ENCODE assay signal across 9 mouse cellular contexts in the genomic region with DNA sequence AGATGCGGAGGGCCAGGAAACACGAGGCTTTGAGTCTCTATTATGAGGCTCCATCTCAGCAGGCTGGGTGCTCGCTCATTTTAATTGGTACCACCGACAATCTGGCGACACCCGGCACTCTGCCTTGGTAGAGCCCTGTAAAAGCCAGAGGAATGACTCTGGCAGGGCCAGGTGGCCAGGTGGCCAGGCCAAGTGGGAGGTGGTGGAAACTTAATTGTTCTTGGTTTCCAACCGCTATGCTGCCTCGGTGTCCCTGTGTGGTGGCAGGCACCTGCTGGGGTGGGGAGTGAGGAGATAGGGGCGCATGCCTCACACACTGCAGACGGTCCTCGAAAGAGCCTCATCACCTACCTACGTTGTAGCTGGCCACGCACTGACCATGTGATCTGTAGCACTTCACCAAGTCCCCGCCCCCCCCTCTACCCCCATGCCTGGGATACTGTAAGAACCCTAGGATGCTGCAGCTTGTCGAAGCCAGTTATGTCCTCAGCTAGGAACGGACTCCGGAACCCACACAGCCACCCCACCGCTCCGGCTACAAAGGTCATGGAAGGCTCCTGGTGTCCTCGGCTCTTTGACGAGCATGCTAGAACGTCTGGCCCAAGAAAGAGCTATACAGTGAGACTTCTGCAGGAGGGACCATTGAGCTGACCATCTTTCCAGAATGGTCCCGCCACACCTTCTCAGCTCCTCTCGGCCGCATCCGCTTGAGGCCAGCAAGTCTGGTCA. TPM values are rescaled to one million over a fixed set of nuclear protein-coding genes. Genes with fewer than 3 reads are reported as not detected.
DNase-seq lines count a peak whose midpoint lies in the region; ATAC-seq and TF ChIP-seq lines count a peak whose summit lies in the region.
"Had no signal": no experiment of that assay in that cellular context is flagged by ENCODE, and none has a peak within 500 bp of the region (broad histone marks: within the 10 kb centered on the region; RNA-seq: fewer than 3 reads in every experiment).

No protein-coding gene starts in this region.

- H3K27ac ChIP-seq in hindbrain, embryonic 13.5 days, result peak overlapping the region; percentile 79
- no peak overlapping the region for H3K27ac ChIP-seq in hindbrain, embryonic 11.5 days (ENCODE audit: low read depth, low read length)
- H3K27ac ChIP-seq in cerebellum, adult 2 months (ENCODE audit: insufficient read depth, low read length), result peak overlapping the region; percentile 61
- peak overlapping the region; percentile 2; the same call in 1 of the 2 replicates for H3K27ac ChIP-seq in hindbrain, embryonic 16.5 days (ENCODE audit: low read depth, low read length)
- no peak overlapping the region for H3K27ac ChIP-seq in midbrain, postnatal 0 days (ENCODE audit: low read depth, low read length)

- no peak for TF ChIP-seq CTCF in cerebellum, adult 2 months (IDR thresholded peaks at IDR 0.05; ENCODE audit: borderline replicate concordance, insufficient read depth, low read depth, low read length)
- no peak for TF ChIP-seq CTCF in midbrain, postnatal 0 days (IDR thresholded peaks at IDR 0.05)

- DNase-seq in hindbrain, embryonic 11.5 days (ENCODE audit: low spot score), result no peak
- DNase-seq in cerebellum, adult 2 months, result peak in 1 of 2 experiments; percentile 75
- peak; percentile 46 for DNase-seq in midbrain, postnatal 0 days (ENCODE audit: low spot score)
- no peak for DNase-seq in adrenal gland, postnatal 10 days
- DNase-seq in urinary bladder, postnatal 14 days (ENCODE audit: low spot score), result no peak
- no peak for DNase-seq in adrenal gland, postnatal 4 days (ENCODE audit: low spot score in 2 of 2)

- 76% methylated on average over 25 of the region's 26 CpGs for WGBS in hindbrain, embryonic 13.5 days
- 88% methylated on average over 26 of the region's 26 CpGs for WGBS in hindbrain, embryonic 11.5 days
- 33% methylated on average over 26 of the region's 26 CpGs for WGBS in cerebellum, adult 2 months
- 68% methylated on average over 26 of the region's 26 CpGs for WGBS in hindbrain, embryonic 16.5 days
- 79% methylated on average over 26 of the region's 26 CpGs for WGBS in midbrain, postnatal 0 days

- no peaks in the 10 kb centered on the region for H3K27me3 ChIP-seq in hindbrain, embryonic 13.5 days
- H3K27me3 ChIP-seq in hindbrain, embryonic 11.5 days (ENCODE audit: control insufficient read depth, insufficient read depth, low read length), result no peaks in the 10 kb centered on the region
- H3K27me3 ChIP-seq in cerebellum, adult 2 months (ENCODE audit: control insufficient read depth, insufficient read depth, low read length), result no peaks in the 10 kb centered on the region
- H3K27me3 ChIP-seq in hindbrain, embryonic 16.5 days (replicated peaks; ENCODE audit: control insufficient read depth, insufficient read depth, low read length), result no peaks in the 10 kb centered on the region
- H3K27me3 ChIP-seq in midbrain, postnatal 0 days (ENCODE audit: insufficient read depth, low read length), result no peaks in the 10 kb centered on the region

- ATAC-seq in hindbrain, embryonic 13.5 days (ENCODE audit: low FRiP score), result peak; percentile 54
- no peak for ATAC-seq in hindbrain, embryonic 11.5 days (ENCODE audit: low FRiP score)
- ATAC-seq in hindbrain, embryonic 16.5 days, result peak; percentile 34; the same call in 1 of the 2 replicates
- peak; percentile 47; the same call in 1 of the 2 replicates for ATAC-seq in midbrain, postnatal 0 days (ENCODE audit: low FRiP score)

- no peak overlapping the region for H3K4me3 ChIP-seq in hindbrain, embryonic 13.5 days
- no peak overlapping the region for H3K4me3 ChIP-seq in hindbrain, embryonic 11.5 days (ENCODE audit: low read depth, low read length)
- H3K4me3 ChIP-seq in cerebellum, adult 2 months (replicated peaks; ENCODE audit: insufficient read depth, low read depth, low read length), result no peak overlapping the region
- H3K4me3 ChIP-seq in hindbrain, embryonic 16.5 days (ENCODE audit: low read length), result no peak overlapping the region
- no peak overlapping the region for H3K4me3 ChIP-seq in midbrain, postnatal 0 days (ENCODE audit: low read depth, low read length)

- H3K9me3 ChIP-seq in hindbrain, embryonic 13.5 days, result no peaks in the 10 kb centered on the region
- H3K9me3 ChIP-seq in hindbrain, embryonic 11.5 days (ENCODE audit: control insufficient read depth, low read length), result no peaks in the 10 kb centered on the region
- H3K9me3 ChIP-seq in hindbrain, embryonic 16.5 days (ENCODE audit: control insufficient read depth, low read length), result no peaks in the 10 kb centered on the region
- no peaks in the 10 kb centered on the region for H3K9me3 ChIP-seq in midbrain, postnatal 0 days (ENCODE audit: low read length)

- H3K9ac ChIP-seq in hindbrain, embryonic 13.5 days, result peak overlapping the region; percentile 51; the same call in 1 of the 2 replicates
- no peak overlapping the region for H3K9ac ChIP-seq in hindbrain, embryonic 11.5 days (ENCODE audit: low read depth, low read length)
- H3K9ac ChIP-seq in hindbrain, embryonic 16.5 days (ENCODE audit: low read depth, low read length), result no peak overlapping the region
- no peak overlapping the region for H3K9ac ChIP-seq in midbrain, postnatal 0 days (replicated peaks; ENCODE audit: low read length, poor library complexity, severe bottlenecking)

- peaks cover 40% of the 10 kb centered on the region for H3K4me1 ChIP-seq in hindbrain, embryonic 13.5 days (replicated peaks)
- peaks cover 7% of the 10 kb centered on the region; the same call in 1 of the 2 replicates for H3K4me1 ChIP-seq in hindbrain, embryonic 11.5 days (replicated peaks; ENCODE audit: control insufficient read depth, insufficient read depth, low read length)
- peaks cover 47% of the 10 kb centered on the region for H3K4me1 ChIP-seq in cerebellum, adult 2 months (ENCODE audit: control insufficient read depth, insufficient read depth, low read length)
- peaks cover 18% of the 10 kb centered on the region for H3K4me1 ChIP-seq in hindbrain, embryonic 16.5 days (ENCODE audit: control insufficient read depth, insufficient read depth, low read depth, low read length)
- H3K4me1 ChIP-seq in midbrain, postnatal 0 days (ENCODE audit: insufficient read depth, low read length), result peaks cover 5% of the 10 kb centered on the region; the same call in 1 of the 2 replicates

- H3K36me3 ChIP-seq in hindbrain, embryonic 13.5 days, result peaks cover 30% of the 10 kb centered on the region
- no peaks in the 10 kb centered on the region for H3K36me3 ChIP-seq in hindbrain, embryonic 11.5 days (ENCODE audit: control insufficient read depth, insufficient read depth, low read length)
- 0 out of 2 replicates have a peak, but pooled peaks cover 2% of the 10 kb centered on the region for H3K36me3 ChIP-seq in hindbrain, embryonic 16.5 days (ENCODE audit: control insufficient read depth, insufficient read depth, low read length)
- peaks cover 13% of the 10 kb centered on the region for H3K36me3 ChIP-seq in midbrain, postnatal 0 days (ENCODE audit: insufficient read depth, low read length)

- H3K4me2 ChIP-seq in hindbrain, embryonic 13.5 days, result peak overlapping the region; percentile 16; the same call in 1 of the 2 replicates
- no peak overlapping the region for H3K4me2 ChIP-seq in hindbrain, embryonic 11.5 days (replicated peaks; ENCODE audit: low read depth, low read length)
- H3K4me2 ChIP-seq in hindbrain, embryonic 16.5 days (ENCODE audit: low read length), result no peak overlapping the region
- H3K4me2 ChIP-seq in midbrain, postnatal 0 days (ENCODE audit: low read depth, low read length, poor library complexity, severe bottlenecking), result no peak overlapping the region

- TF ChIP-seq POLR2A in cerebellum, adult 2 months (IDR thresholded peaks at IDR 0.05; ENCODE audit: borderline replicate concordance, insufficient read depth, low read length), result no peak

RNA-seq across cellular contexts. Expression of a gene that starts 8.4 kb away (rescaled TPM):
- 18.2 and 18.7 TPM in 2 replicates for polyA plus RNA-seq in hindbrain, embryonic 13.5 days (2015; fragmentation: Nextera tagmentation; extraction: Ambion mirVana)
- polyA plus RNA-seq in hindbrain, embryonic 11.5 days (2014; fragmentation: Nextera tagmentation; extraction: Ambion mirVana), result 12.5 and 15.6 TPM in 2 replicates
- 47.3 and 56.6 TPM in 2 replicates for polyA plus RNA-seq in cerebellum, adult 2 months (2012; rRNA removed)
- polyA plus RNA-seq in hindbrain, embryonic 16.5 days (2015; fragmentation: Nextera tagmentation; extraction: Ambion mirVana), result 15.1 and 17.4 TPM in 2 replicates
- 11.6 and 25.3 TPM in 2 replicates for total RNA-seq in midbrain, postnatal 0 days (2014; rRNA removed)
- polyA plus RNA-seq in midbrain, postnatal 0 days (2015; fragmentation: Nextera tagmentation; extraction: Ambion mirVana), result 9.3 and 9.4 TPM in 2 replicates
- total RNA-seq in adrenal gland, postnatal 10 days (2021), result 10 to 100 TPM; 53.1 to 60.4 TPM
- 10 to 100 TPM; 47.5 to 49.5 TPM for total RNA-seq in adrenal gland, postnatal 4 days (2021)

RNA-seq across cellular contexts. Expression of a gene that starts 8.8 kb away (rescaled TPM):
- 2.4 and 2.6 TPM in 2 replicates for polyA plus RNA-seq in hindbrain, embryonic 13.5 days (2015; fragmentation: Nextera tagmentation; extraction: Ambion mirVana)
- 1.1 and 1.4 TPM in 2 replicates for polyA plus RNA-seq in hindbrain, embryonic 11.5 days (2014; fragmentation: Nextera tagmentation; extraction: Ambion mirVana)
- 1.8 and 2.0 TPM in 2 replicates for polyA plus RNA-seq in cerebellum, adult 2 months (2012; rRNA removed)
- 2.0 and 2.4 TPM in 2 replicates for polyA plus RNA-seq in hindbrain, embryonic 16.5 days (2015; fragmentation: Nextera tagmentation; extraction: Ambion mirVana)
- total RNA-seq in midbrain, postnatal 0 days (2014; rRNA removed), result 0.94 and 1.3 TPM in 2 replicates
- polyA plus RNA-seq in midbrain, postnatal 0 days (2015; fragmentation: Nextera tagmentation; extraction: Ambion mirVana), result 0.86 and 1.5 TPM in 2 replicates
- under 1 TPM; 0.42 to 0.51 TPM for total RNA-seq in adrenal gland, postnatal 10 days (2021)
- 1 to 10 TPM; 1.2 to 1.5 TPM for total RNA-seq in adrenal gland, postnatal 4 days (2021)

RNA-seq across cellular contexts. Expression of a gene that starts 32.3 kb away (rescaled TPM):
- 26.2 TPM in 2 replicates for polyA plus RNA-seq in hindbrain, embryonic 13.5 days (2015; fragmentation: Nextera tagmentation; extraction: Ambion mirVana)
- 9.3 and 10.5 TPM in 2 replicates for polyA plus RNA-seq in hindbrain, embryonic 11.5 days (2014; fragmentation: Nextera tagmentation; extraction: Ambion mirVana)
- polyA plus RNA-seq in cerebellum, adult 2 months (2012; rRNA removed), result 43.7 and 47.3 TPM in 2 replicates
- polyA plus RNA-seq in hindbrain, embryonic 16.5 days (2015; fragmentation: Nextera tagmentation; extraction: Ambion mirVana), result 29.3 and 33.7 TPM in 2 replicates
- 32.3 and 43.6 TPM in 2 replicates for total RNA-seq in midbrain, postnatal 0 days (2014; rRNA removed)
- 31.4 and 33.9 TPM in 2 replicates for polyA plus RNA-seq in midbrain, postnatal 0 days (2015; fragmentation: Nextera tagmentation; extraction: Ambion mirVana)
- 10 to 100 TPM; 12.9 to 17.4 TPM for total RNA-seq in adrenal gland, postnatal 10 days (2021)
- total RNA-seq in adrenal gland, postnatal 4 days (2021), result 10 to 100 TPM; 11.8 to 13.5 TPM

RNA-seq across cellular contexts. Expression of a gene that starts 32.5 kb away (rescaled TPM):
- polyA plus RNA-seq in hindbrain, embryonic 13.5 days (2015; fragmentation: Nextera tagmentation; extraction: Ambion mirVana), result 44.0 and 47.7 TPM in 2 replicates
- 25.9 and 32.4 TPM in 2 replicates for polyA plus RNA-seq in hindbrain, embryonic 11.5 days (2014; fragmentation: Nextera tagmentation; extraction: Ambion mirVana)
- polyA plus RNA-seq in cerebellum, adult 2 months (2012; rRNA removed), result 24.1 and 25.4 TPM in 2 replicates
- 38.4 and 42.0 TPM in 2 replicates for polyA plus RNA-seq in hindbrain, embryonic 16.5 days (2015; fragmentation: Nextera tagmentation; extraction: Ambion mirVana)
- total RNA-seq in midbrain, postnatal 0 days (2014; rRNA removed), result 36.2 and 37.8 TPM in 2 replicates
- polyA plus RNA-seq in midbrain, postnatal 0 days (2015; fragmentation: Nextera tagmentation; extraction: Ambion mirVana), result 31.7 and 32.6 TPM in 2 replicates
- total RNA-seq in adrenal gland, postnatal 10 days (2021), result 10 to 100 TPM; 36.0 to 36.1 TPM
- total RNA-seq in adrenal gland, postnatal 4 days (2021), result 10 to 100 TPM; 47.6 to 51.4 TPM

RNA-seq across cellular contexts. Expression of a gene that starts 54.0 kb away (rescaled TPM):
- 0.28 and 0.49 TPM in 2 replicates for polyA plus RNA-seq in hindbrain, embryonic 13.5 days (2015; fragmentation: Nextera tagmentation; extraction: Ambion mirVana)
- 0.54 and 0.82 TPM in 2 replicates for polyA plus RNA-seq in hindbrain, embryonic 11.5 days (2014; fragmentation: Nextera tagmentation; extraction: Ambion mirVana)
- polyA plus RNA-seq in cerebellum, adult 2 months (2012; rRNA removed), result 0.24 and 0.31 TPM in 2 replicates
- polyA plus RNA-seq in hindbrain, embryonic 16.5 days (2015; fragmentation: Nextera tagmentation; extraction: Ambion mirVana), result 0.51 and 0.92 TPM in 2 replicates
- 0.38 and 0.60 TPM in 2 replicates for total RNA-seq in midbrain, postnatal 0 days (2014; rRNA removed)
- 0.62 and 0.74 TPM in 2 replicates for polyA plus RNA-seq in midbrain, postnatal 0 days (2015; fragmentation: Nextera tagmentation; extraction: Ambion mirVana)
- total RNA-seq in adrenal gland, postnatal 10 days (2021), result under 1 TPM in 1 of 2 experiments, not detected in 1; 0.42 TPM
- under 1 TPM; 0.56 to 0.78 TPM for total RNA-seq in adrenal gland, postnatal 4 days (2021)
- total RNA-seq: gastrocnemius, postnatal 10 days had no signal

Comparison
In these comparisons a context has a peak if more than half of its experiments do, and no peak if none do; other contexts are left out.
1. H3K27ac ChIP-seq: peak in hindbrain, embryonic 13.5 days (single experiment), cerebellum, adult 2 months (single experiment) and hindbrain, embryonic 16.5 days (single experiment); none in hindbrain, embryonic 11.5 days (single experiment) and midbrain, postnatal 0 days (single experiment).